ENCODE assay signal across 9 mouse cellular contexts in the genomic region with DNA sequence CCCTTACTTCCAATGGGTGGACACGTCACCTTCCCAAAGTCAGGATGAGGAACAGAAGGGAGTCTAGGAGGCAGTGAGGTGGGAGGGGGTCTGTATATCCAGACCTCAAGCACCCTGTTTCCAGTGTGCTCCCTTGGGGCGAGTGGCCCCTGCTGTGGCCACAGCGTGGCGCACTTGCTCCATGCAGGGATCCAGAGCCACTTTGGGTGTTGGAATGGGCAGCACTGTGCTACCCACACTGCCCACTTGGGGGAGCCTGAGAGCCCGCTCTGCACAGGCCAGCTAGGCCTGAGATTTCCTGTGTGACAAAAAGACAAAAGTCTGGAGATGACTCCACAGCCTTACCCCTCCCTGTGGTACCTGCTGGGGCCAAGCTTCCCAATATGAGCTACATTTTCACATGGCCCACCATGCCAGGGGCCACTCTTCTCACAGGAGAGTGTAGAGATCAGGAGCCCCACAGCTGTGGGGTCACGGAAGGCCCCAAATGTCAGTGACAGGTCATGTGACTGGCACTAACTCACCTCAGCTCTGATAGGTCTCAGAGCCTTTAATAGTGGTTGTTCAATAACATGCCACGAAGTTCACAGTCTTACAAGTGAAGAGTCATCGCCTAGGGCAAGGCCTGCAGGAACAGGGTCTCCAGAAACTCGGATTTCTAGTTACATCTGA. TPM values are rescaled to one million over a fixed set of nuclear protein-coding genes. Genes with fewer than 3 reads are reported as not detected.
DNase-seq lines count a peak whose midpoint lies in the region; ATAC-seq lines count a peak whose summit lies in the region.
"Had no signal": no experiment of that assay in that cellular context is flagged by ENCODE, and none has a peak within 500 bp of the region (broad histone marks: within the 10 kb centered on the region; RNA-seq: fewer than 3 reads in every experiment).

No protein-coding gene starts in this region.

- H3K27ac ChIP-seq in heart, embryonic 15.5 days = no peak overlapping the region
- H3K27ac ChIP-seq in liver, embryonic 12.5 days = no peak overlapping the region
- no peak overlapping the region for H3K27ac ChIP-seq in stomach, embryonic 15.5 days

- no peaks in the 10 kb centered on the region for H3K4me1 ChIP-seq in heart, embryonic 15.5 days (replicated peaks)
- no peaks in the 10 kb centered on the region for H3K4me1 ChIP-seq in liver, embryonic 12.5 days
- no peaks in the 10 kb centered on the region for H3K4me1 ChIP-seq in stomach, embryonic 15.5 days

- no peak overlapping the region for H3K4me2 ChIP-seq in heart, embryonic 15.5 days
- H3K4me2 ChIP-seq in liver, embryonic 12.5 days = no peak overlapping the region
- H3K4me2 ChIP-seq in stomach, embryonic 15.5 days = no peak overlapping the region

- peak; percentile 61 for ATAC-seq in heart, embryonic 15.5 days (replicated peaks; ENCODE audit: insufficient number of reproducible peaks, insufficient read depth, low FRiP score, low read depth)
- ATAC-seq in liver, embryonic 12.5 days = peak; percentile 68
- ATAC-seq in stomach, embryonic 15.5 days (ENCODE audit: insufficient read depth, low FRiP score, low read depth) = peak; percentile 84

- peak; percentile 91 for DNase-seq in CD4-positive, CD25-positive, alpha-beta regulatory T cell, adult 2 months (ENCODE audit: low read depth, low spot score)
- DNase-seq in brain, embryonic 18.5 days (ENCODE audit: low read depth, low spot score) = peak; percentile 52
- peak; percentile 49 for DNase-seq in fibroblast of lung, adult 2 months (ENCODE audit: low read depth)
- peak; percentile 95 for DNase-seq in kidney, postnatal 14 days
- peak; percentile 96 for DNase-seq in neural tube, embryonic 10.5 days (ENCODE audit: extremely low spot score, low spot score)

- H3K9ac ChIP-seq in heart, embryonic 15.5 days = no peak overlapping the region
- no peak overlapping the region for H3K9ac ChIP-seq in liver, embryonic 12.5 days
- no peak overlapping the region for H3K9ac ChIP-seq in stomach, embryonic 15.5 days

- no peak overlapping the region for H3K4me3 ChIP-seq in heart, embryonic 15.5 days
- H3K4me3 ChIP-seq in liver, embryonic 12.5 days = no peak overlapping the region
- no peak overlapping the region for H3K4me3 ChIP-seq in stomach, embryonic 15.5 days (replicated peaks)
- H3K4me3 ChIP-seq: erythroblast, embryonic 14.5 days had no signal

- H3K36me3 ChIP-seq in heart, embryonic 15.5 days = no peaks in the 10 kb centered on the region
- no peaks in the 10 kb centered on the region for H3K36me3 ChIP-seq in liver, embryonic 12.5 days
- H3K36me3 ChIP-seq in stomach, embryonic 15.5 days = no peaks in the 10 kb centered on the region

- H3K9me3 ChIP-seq in heart, embryonic 15.5 days (replicated peaks) = no peaks in the 10 kb centered on the region
- no peaks in the 10 kb centered on the region for H3K9me3 ChIP-seq in liver, embryonic 12.5 days (replicated peaks)
- H3K9me3 ChIP-seq in stomach, embryonic 15.5 days = no peaks in the 10 kb centered on the region

- peaks cover 58% of the 10 kb centered on the region for H3K27me3 ChIP-seq in heart, embryonic 15.5 days
- peaks cover 60% of the 10 kb centered on the region for H3K27me3 ChIP-seq in liver, embryonic 12.5 days (replicated peaks)
- peaks cover 19% of the 10 kb centered on the region; the same call in 1 of the 2 replicates for H3K27me3 ChIP-seq in stomach, embryonic 15.5 days (replicated peaks)

- WGBS in heart, embryonic 15.5 days = 36% methylated on average over 9 of the region's 9 CpGs
- WGBS in liver, embryonic 12.5 days (ENCODE audit: insufficient replicate concordance) = 32% methylated on average over 9 of the region's 9 CpGs
- 34% methylated on average over 9 of the region's 9 CpGs for WGBS in stomach, embryonic 15.5 days

RNA-seq across cellular contexts. Expression of a gene that starts 20.1 kb away (rescaled TPM):
- 20.1 and 23.4 TPM in 2 replicates for polyA plus RNA-seq in heart, embryonic 15.5 days (2015; fragmentation: Nextera tagmentation; extraction: Ambion mirVana)
- 18.0 and 18.3 TPM in 2 replicates for polyA plus RNA-seq in liver, embryonic 12.5 days (2016; fragmentation: Nextera tagmentation; extraction: Ambion mirVana)
- polyA plus RNA-seq in stomach, embryonic 15.5 days (2015; fragmentation: Nextera tagmentation; extraction: Ambion mirVana) = 27.0 and 27.2 TPM in 2 replicates

RNA-seq across cellular contexts. Expression of a gene that starts 27.5 kb away (rescaled TPM):
- polyA plus RNA-seq in heart, embryonic 15.5 days (2015; fragmentation: Nextera tagmentation; extraction: Ambion mirVana) = 947 and 1,069 TPM in 2 replicates
- polyA plus RNA-seq in liver, embryonic 12.5 days (2016; fragmentation: Nextera tagmentation; extraction: Ambion mirVana) = 381 and 395 TPM in 2 replicates
- polyA plus RNA-seq in stomach, embryonic 15.5 days (2015; fragmentation: Nextera tagmentation; extraction: Ambion mirVana) = 542 and 594 TPM in 2 replicates

RNA-seq across cellular contexts. Expression of a gene that starts 30.1 kb away (rescaled TPM):
- polyA plus RNA-seq in heart, embryonic 15.5 days (2015; fragmentation: Nextera tagmentation; extraction: Ambion mirVana) = not detected in 2 replicates
- not detected in 2 replicates for polyA plus RNA-seq in liver, embryonic 12.5 days (2016; fragmentation: Nextera tagmentation; extraction: Ambion mirVana)
- 1.0 TPM in 1 of 2 replicates, not detected in the other for polyA plus RNA-seq in stomach, embryonic 15.5 days (2015; fragmentation: Nextera tagmentation; extraction: Ambion mirVana)
- polyA plus RNA-seq: erythroblast, embryonic 14.5 days had no signal

RNA-seq across cellular contexts. Expression of a gene that starts 37.1 kb away (rescaled TPM):
- polyA plus RNA-seq in heart, embryonic 15.5 days (2015; fragmentation: Nextera tagmentation; extraction: Ambion mirVana) = 1.7 and 1.9 TPM in 2 replicates
- 0.36 and 0.38 TPM in 2 replicates for polyA plus RNA-seq in liver, embryonic 12.5 days (2016; fragmentation: Nextera tagmentation; extraction: Ambion mirVana)
- 0.63 and 0.66 TPM in 2 replicates for polyA plus RNA-seq in stomach, embryonic 15.5 days (2015; fragmentation: Nextera tagmentation; extraction: Ambion mirVana)
- polyA plus RNA-seq: erythroblast, embryonic 14.5 days had no signal
